Mouse (Mus musculus): Measurements from ENCODE around the gene Fchsd2.

The Fchsd2 gene

GRCm38 (mm10) chr7:101316591-101317001 is 223.9 kb downstream of the Fchsd2 start:
- no peak for DNase-seq (ENCODE audit: extremely low spot score)

- no peak for DNase-seq (ENCODE audit: extremely low spot score)
These were observed 224.4 kb downstream of the Fchsd2 start, which contains the start of gene Stard10 for GRCm38 (mm10) chr7:101317014-101317413. Gene Stard10 (plus strand): TSS chr7:101317086.

DNA sequence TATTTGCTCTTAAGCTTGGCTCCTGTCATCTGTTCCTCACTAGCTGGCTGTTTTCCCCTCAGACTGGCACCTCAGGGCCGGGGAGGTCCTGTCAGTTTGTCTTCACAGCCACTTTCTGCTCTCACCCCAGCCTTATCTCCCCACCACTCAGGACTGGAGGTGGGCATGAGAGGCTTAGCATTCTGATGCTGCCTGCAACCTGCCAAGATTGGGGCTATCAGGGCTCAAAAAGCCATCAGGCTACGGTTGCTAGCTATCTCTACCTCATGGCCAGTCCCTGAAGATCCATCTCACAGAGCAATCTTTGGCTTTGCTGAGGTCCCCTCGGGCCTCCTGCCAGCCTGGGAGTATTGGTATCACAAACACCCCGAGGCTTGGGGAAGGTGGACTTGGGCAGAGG is 226.2 kb downstream of the Fchsd2 start:
- no peak for DNase-seq (ENCODE audit: extremely low spot score)

GRCm38 (mm10) chr7:101319796-101320195 is 227.1 kb downstream of the Fchsd2 start:
- DNase-seq (ENCODE audit: extremely low spot score) = no peak

GRCm38 (mm10) chr7:101320399-101321217 is 227.9 kb downstream of the Fchsd2 start:
- peak; percentile 67 for DNase-seq (ENCODE audit: extremely low spot score)

DNA sequence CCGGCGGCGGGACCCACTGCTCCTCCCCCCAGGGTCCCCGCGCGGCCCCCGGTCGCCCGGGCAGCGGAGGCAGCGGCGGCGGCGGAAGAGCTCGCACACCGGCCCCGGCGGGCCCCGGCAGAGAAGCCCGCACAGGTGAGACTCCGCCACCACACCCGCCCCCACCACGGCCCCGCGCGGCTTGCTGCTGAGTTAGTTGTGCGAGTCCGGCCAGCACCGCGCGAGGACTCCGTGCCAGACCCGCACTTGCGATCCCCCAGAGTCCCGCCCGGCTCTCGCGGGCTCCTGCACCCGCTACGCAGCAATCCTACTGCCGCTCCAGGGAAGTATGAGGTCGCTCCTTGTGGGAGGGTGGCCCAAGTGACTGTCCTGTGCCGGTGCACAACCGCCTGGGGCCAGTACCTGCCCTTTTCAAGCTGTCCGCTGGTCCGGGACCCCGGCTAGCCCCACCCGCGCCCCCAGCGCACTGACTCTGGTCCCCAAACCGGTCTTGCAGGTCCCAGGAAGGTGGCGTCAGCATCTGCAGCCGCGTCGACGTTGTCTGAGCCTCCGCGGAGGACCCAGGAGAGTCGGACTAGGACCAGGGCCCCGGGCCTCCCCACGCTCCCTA is 228.7 kb downstream of the Fchsd2 start:
- peak; percentile 56 for DNase-seq (ENCODE audit: extremely low spot score)

DNA sequence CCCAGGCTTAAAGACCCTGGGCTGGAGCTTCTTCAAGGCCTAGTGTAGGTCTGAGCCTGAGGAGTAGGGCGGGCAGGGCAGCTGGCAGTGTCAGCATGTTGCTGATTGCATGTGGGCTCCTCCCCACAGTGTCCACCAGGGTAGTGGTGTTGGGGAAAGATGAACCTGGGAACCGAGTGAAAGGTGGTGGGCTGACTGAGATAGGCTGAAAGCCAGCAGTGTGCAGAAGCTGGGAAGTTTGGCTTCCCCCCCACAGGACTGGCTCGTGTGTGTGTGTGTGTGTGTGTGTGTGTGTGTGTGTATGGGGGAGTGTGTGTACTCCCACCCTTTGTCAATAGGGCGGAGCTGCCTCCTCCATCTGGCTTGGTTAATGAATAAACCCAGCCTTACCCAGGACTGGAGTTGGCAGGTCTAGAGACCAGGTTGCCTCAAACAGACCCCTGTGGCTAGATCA is 230.5 kb downstream of the Fchsd2 start:
- no peak for DNase-seq (ENCODE audit: extremely low spot score)

DNA sequence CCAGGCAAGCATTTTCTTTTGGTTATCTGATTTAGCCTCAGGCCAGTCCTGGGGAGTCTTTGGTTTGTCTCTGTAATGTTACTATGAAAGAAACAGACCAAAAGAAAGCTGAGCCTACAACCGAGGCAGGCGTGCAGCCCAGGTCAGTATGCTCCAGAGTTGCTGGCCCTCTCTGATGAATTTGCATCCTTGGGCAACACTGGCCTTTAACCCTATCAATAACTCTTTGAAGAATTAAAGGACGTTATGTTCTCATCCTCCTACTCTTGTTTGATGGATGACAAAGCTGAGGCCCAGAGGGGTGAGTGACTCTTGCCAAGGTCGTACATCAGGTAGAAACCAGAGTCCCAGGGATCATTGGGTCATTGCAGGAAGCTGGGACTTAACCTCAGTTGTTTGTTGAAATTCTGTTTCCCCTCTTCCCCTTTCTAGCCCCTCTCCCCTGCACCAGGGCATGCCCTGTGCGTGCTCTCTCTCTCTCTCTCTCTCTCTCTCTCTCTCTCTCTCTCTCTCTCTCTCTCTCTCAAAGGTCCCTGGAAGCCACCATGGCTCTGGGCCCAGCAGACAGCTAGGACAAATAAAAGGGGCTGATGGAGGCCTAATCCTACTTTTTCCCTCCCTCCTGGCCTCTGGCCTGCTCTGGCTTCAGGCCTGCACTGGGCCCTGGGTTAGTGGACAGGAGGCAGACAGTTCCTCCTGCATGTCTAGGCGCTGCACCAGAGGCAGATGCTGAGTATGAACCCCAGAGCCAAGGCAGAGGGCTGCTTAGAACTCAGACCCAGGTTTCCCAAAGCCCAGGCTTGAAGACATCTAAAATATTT is 231.7 kb downstream of the Fchsd2 start:
- no peak for DNase-seq (ENCODE audit: extremely low spot score)

DNA sequence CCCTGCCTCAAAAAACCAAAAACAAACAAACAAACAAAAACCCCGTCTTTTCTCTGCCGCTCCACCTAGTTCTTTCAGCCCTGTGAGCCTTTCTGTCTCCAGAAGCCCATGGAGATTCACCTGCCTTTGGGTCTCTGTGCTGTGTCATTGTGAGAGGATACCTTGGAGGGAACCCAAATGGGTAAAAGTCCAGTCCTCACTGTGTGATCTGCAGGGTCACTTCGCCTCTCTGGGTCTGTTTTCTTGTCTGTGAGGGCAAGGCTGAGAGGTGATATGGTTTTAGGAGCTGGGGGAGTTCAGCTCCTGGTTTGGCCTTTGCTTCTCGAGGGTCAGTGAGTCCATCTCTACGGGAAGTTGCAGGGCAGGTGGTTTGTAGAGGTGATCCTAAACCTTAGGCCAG is 233.3 kb downstream of the Fchsd2 start:
- no peak for DNase-seq (ENCODE audit: extremely low spot score)

- no peak for DNase-seq (ENCODE audit: extremely low spot score)
These were observed 234.6 kb downstream of the Fchsd2 start for GRCm38 (mm10) chr7:101327263-101327662.

GRCm38 (mm10) chr7:101327786-101328185 is 235.1 kb downstream of the Fchsd2 start:
- DNase-seq (ENCODE audit: extremely low spot score) = no peak

- DNase-seq (ENCODE audit: extremely low spot score) = no peak
These were observed 236.0 kb downstream of the Fchsd2 start for GRCm38 (mm10) chr7:101328621-101329158.

DNA sequence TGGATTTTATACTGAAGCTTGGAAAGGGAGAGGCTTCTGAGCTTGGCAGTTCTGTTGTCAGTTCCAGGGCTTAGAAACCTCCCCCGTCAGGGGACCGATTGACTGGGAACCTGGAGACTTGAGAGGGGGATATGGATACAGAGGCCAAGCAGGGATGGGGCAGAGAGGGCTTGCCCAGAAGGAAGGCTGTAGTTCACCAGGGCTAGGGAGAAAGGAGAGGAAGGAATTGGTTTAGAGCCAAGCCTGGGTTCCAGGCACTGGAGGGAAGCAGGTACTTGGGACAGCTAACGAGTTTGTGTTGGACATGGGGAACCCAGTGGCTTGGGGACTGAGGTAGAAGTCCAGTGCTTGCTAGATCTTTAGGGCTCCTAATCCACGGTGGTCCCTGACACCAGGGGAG is 236.9 kb downstream of the Fchsd2 start:
- DNase-seq (ENCODE audit: extremely low spot score) = no peak

GRCm38 (mm10) chr7:101330074-101330840 is 237.6 kb downstream of the Fchsd2 start:
- no peak for DNase-seq (ENCODE audit: extremely low spot score)

- DNase-seq (ENCODE audit: extremely low spot score) = no peak
These were observed 238.1 kb downstream of the Fchsd2 start for GRCm38 (mm10) chr7:101330841-101331173.

DNA sequence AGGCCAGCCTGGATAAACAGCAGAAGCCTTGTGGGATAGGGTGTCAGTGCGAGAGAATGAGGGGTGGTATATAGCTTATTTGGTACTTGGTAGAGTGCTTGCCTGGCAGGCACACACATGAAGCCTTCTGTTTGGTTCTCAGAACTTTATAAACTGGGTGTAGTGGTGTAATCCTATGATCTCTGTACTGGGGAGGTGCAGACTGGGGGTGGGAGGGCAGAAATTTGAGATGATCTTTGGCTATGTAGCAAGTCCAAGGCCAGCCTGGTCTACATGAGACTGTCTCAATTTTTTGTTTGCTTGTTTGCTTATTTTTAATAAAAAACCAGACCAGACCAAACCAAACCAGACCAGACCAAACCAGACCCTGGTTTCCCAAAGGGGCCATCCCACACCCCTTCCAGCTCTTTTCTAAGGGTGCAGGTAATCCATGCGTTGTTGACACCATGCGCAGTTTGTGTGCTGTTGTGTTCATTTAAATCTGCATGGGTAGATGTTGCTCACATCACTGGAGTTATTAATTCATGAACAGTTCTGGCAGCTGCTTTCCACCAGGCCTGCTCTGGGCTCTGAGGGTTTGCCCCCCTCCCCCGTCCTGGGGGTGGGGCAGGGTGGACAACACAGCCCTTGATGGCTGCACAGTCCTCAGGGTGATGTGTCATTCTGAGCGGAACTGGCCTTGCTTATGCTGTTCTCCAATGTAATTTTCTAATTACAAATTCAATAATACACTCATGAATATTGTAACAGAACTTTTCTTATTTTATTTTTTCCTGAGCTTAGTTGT is 239.6 kb downstream of the Fchsd2 start:
- no peak for DNase-seq (ENCODE audit: extremely low spot score)
